Mouse (Mus musculus) heart, postnatal 0 days (tissue): ENCODE measurements around the gene Mdfi.

Experiments
- CTCF ChIP-seq: IDR thresholded peaks from 2 replicates; pipeline ENCODE4 v1.5.1; 2016; ENCODE audit warnings: antibody characterized with exemption, control low read depth, low read depth
- EP300 ChIP-seq: IDR thresholded peaks from 2 replicates; pipeline ENCODE4 v1.6.1; 2016; ENCODE audit warnings: antibody characterized with exemption, low read depth

DNA sequence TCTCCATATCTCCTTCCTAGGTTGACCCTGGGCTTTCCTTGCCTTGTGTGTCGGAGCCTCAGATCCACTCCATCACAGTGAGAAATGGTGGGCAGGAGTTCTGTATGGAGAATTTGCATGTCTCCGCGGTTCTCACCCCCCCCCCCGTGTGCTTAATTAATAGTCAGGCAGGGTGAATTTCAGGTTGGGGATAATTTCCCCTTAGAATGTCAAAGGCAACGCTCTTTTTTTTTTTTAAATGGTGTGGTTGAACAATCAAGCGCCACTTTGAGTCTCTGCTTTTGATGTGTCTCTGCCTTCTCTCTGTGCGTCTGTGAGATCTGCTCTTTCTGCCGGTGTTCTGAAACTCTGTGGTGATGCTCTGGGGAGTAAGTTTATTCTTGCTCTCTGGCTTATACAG lies 20.4 kb upstream of the Mdfi start:
- no peak for TF ChIP-seq CTCF
- no peak for TF ChIP-seq EP300
